Mouse (Mus musculus): ENCODE measurements at regions not wholly inside any gene's neighbourhood (a gene's known extent, or its start where the extent isn't known, plus 50 kb on each side); places are given as distances from the start of the nearest gene placed in this dataset.
A peak's percentile ranks its signal among the peaks of the same experiment; 100 is the strongest.

GRCm38 (mm10) chr9:71058655-71059054 lies 106.6 kb upstream of the Lipc start:
- H3K4me3 ChIP-seq = no peak overlapping the region
- 31% methylated on average over 3 of the region's 3 CpGs for WGBS
- peaks cover 6% of the 10 kb centered on the region; the same call in 1 of the 2 replicates for H3K4me1 ChIP-seq
- no peaks in the 10 kb centered on the region for H3K9me3 ChIP-seq
- H3K27me3 ChIP-seq (ENCODE audit: insufficient read depth, poor library complexity, severe bottlenecking) = no peaks in the 10 kb centered on the region
- H3K27ac ChIP-seq = no peak overlapping the region
- H3K36me3 ChIP-seq = no peaks in the 10 kb centered on the region
- peak; percentile 41 for DNase-seq (ENCODE audit: low spot score)

DNA sequence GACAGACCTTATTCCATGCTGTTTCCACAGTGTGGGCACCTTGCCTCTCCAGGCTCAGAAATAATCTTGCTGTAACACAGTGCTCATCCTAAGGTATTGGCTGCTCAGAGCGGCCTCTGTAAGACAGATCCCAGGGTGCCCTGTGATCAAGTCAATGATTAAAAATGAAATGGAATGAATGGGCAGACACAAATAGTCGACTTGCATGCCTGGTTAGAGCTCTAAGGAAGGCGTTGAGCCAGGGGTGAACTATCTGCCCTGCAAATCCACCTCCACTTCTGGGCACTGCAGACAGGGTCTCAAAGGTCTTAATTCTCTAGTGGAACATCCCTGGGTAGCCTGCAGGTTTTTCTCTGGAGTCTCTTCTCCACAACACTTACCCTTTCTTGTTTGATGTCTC lies 104.8 kb upstream of the Lipc start:
- Histone ChIP-seq H3K4me1 (peaks cover 6% of the 10 kb centered on the region; the same call in 1 of the 2 replicates), H3K36me3 (no peaks in the 10 kb centered on the region), H3K4me3 (no peak overlapping the region), H3K27ac (no peak overlapping the region), H3K9me3 (no peaks in the 10 kb centered on the region), H3K27me3 (ENCODE audit: insufficient read depth, poor library complexity, severe bottlenecking) (no peaks in the 10 kb centered on the region)
- 74% methylated on average over 3 of the region's 3 CpGs for WGBS
- DNase-seq (ENCODE audit: low spot score) = peak; percentile 62

DNA sequence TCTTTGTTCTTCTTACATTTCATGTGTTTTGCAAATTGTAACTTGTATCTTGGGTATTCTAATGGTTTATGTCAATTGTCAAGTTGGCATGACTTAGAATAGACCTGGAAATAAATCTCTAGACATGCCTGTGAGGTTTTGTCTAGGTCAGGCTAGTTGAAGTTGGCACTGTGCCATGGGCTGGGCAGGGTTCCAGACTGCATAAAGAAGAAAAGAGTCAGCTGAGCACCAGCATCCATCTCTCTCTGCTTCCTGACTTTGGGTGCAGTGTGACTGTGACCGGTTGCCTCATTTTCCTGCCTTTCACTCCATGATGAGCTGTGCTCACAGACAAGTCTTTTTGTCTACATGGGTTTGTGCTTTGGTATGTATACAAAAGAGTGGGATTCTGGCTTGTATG lies 91.9 kb upstream of the Lipc start:
- H3K36me3 ChIP-seq = no peaks in the 10 kb centered on the region
- no peaks in the 10 kb centered on the region for H3K27me3 ChIP-seq (ENCODE audit: insufficient read depth, poor library complexity, severe bottlenecking)
- H3K9me3 ChIP-seq = no peaks in the 10 kb centered on the region
- H3K27ac ChIP-seq = no peak overlapping the region
- H3K4me3 ChIP-seq = no peak overlapping the region
- DNase-seq (ENCODE audit: low spot score) = no peak
- H3K4me1 ChIP-seq = no peaks in the 10 kb centered on the region
- 68% methylated on average over 1 of the region's 1 CpGs for WGBS

- Histone ChIP-seq H3K9me3 (no peaks in the 10 kb centered on the region), H3K4me3 (no peak overlapping the region), H3K4me1 (no peaks in the 10 kb centered on the region), H3K36me3 (no peaks in the 10 kb centered on the region), H3K27me3 (ENCODE audit: insufficient read depth, poor library complexity, severe bottlenecking) (no peaks in the 10 kb centered on the region), H3K27ac (no peak overlapping the region)
- 77% methylated on average over 6 of the region's 6 CpGs for WGBS
- DNase-seq (ENCODE audit: low spot score) = no peak
These were observed 83.3 kb upstream of the Lipc start for GRCm38 (mm10) chr9:71035286-71035685.

- Histone ChIP-seq H3K4me1 (no peaks in the 10 kb centered on the region), H3K27me3 (ENCODE audit: insufficient read depth, poor library complexity, severe bottlenecking) (no peaks in the 10 kb centered on the region), H3K27ac (no peak overlapping the region), H3K9me3 (no peaks in the 10 kb centered on the region), H3K36me3 (no peaks in the 10 kb centered on the region), H3K4me3 (no peak overlapping the region)
- no peak for DNase-seq (ENCODE audit: low spot score)
These were observed 80.1 kb upstream of the Lipc start for GRCm38 (mm10) chr9:71032156-71032555.

GRCm38 (mm10) chr9:71030203-71030921 lies 78.3 kb upstream of the Lipc start:
- no peaks in the 10 kb centered on the region for H3K9me3 ChIP-seq
- 69% methylated on average over 3 of the region's 3 CpGs for WGBS
- no peak for DNase-seq (ENCODE audit: low spot score)
- no peaks in the 10 kb centered on the region for H3K36me3 ChIP-seq
- H3K27ac ChIP-seq = no peak overlapping the region
- no peaks in the 10 kb centered on the region for H3K4me1 ChIP-seq
- H3K4me3 ChIP-seq = no peak overlapping the region
- H3K27me3 ChIP-seq (ENCODE audit: insufficient read depth, poor library complexity, severe bottlenecking) = no peaks in the 10 kb centered on the region

GRCm38 (mm10) chr9:71028102-71028501 lies 76.1 kb upstream of the Lipc start:
- WGBS = 80% methylated on average over 2 of the region's 2 CpGs
- H3K4me3 ChIP-seq = no peak overlapping the region
- no peak overlapping the region for H3K27ac ChIP-seq
- H3K27me3 ChIP-seq (ENCODE audit: insufficient read depth, poor library complexity, severe bottlenecking) = no peaks in the 10 kb centered on the region
- H3K4me1 ChIP-seq = no peaks in the 10 kb centered on the region
- no peak for DNase-seq (ENCODE audit: low spot score)
- no peaks in the 10 kb centered on the region for H3K9me3 ChIP-seq
- H3K36me3 ChIP-seq = no peaks in the 10 kb centered on the region

DNA sequence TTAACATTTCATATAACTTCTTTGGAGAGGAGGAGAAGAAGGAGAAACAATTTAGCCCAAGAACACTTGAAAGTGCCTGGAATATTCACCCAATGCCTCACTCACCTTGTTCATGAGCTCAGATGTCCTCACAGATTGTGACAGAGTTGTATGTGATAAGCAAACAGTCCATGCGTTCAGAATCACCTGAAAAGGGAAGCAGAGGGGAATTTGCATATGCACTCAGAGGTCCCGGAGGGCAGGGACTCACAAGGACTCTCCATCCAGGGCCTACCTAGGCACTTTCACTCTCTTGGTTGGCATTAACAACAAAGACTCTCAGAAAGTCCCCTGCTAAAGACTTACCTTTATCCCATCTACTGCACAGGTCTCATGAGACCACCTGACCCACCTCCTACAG lies 75.6 kb upstream of the Lipc start:
- no peak overlapping the region for H3K4me3 ChIP-seq
- 58% methylated on average over 2 of the region's 2 CpGs for WGBS
- no peaks in the 10 kb centered on the region for H3K27me3 ChIP-seq (ENCODE audit: insufficient read depth, poor library complexity, severe bottlenecking)
- no peak for DNase-seq (ENCODE audit: low spot score)
- H3K27ac ChIP-seq = no peak overlapping the region
- no peaks in the 10 kb centered on the region for H3K9me3 ChIP-seq
- no peaks in the 10 kb centered on the region for H3K4me1 ChIP-seq
- no peaks in the 10 kb centered on the region for H3K36me3 ChIP-seq

- Histone ChIP-seq H3K9me3 (no peaks in the 10 kb centered on the region), H3K4me3 (no peak overlapping the region), H3K36me3 (no peaks in the 10 kb centered on the region), H3K4me1 (no peaks in the 10 kb centered on the region), H3K27ac (no peak overlapping the region), H3K27me3 (ENCODE audit: insufficient read depth, poor library complexity, severe bottlenecking) (no peaks in the 10 kb centered on the region)
- WGBS = 78% methylated on average over 3 of the region's 3 CpGs
- DNase-seq (ENCODE audit: low spot score) = no peak
These were observed 73.2 kb upstream of the Lipc start for GRCm38 (mm10) chr9:71025196-71025595.

- H3K4me1 ChIP-seq = no peaks in the 10 kb centered on the region
- 81% methylated on average over 9 of the region's 9 CpGs for WGBS
- no peaks in the 10 kb centered on the region for H3K9me3 ChIP-seq
- H3K36me3 ChIP-seq = no peaks in the 10 kb centered on the region
- no peak overlapping the region for H3K4me3 ChIP-seq
- no peak for DNase-seq (ENCODE audit: low spot score)
- no peak overlapping the region for H3K27ac ChIP-seq
- no peaks in the 10 kb centered on the region for H3K27me3 ChIP-seq (ENCODE audit: insufficient read depth, poor library complexity, severe bottlenecking)
These were observed 66.2 kb upstream of the Lipc start for GRCm38 (mm10) chr9:71018206-71018605.

GRCm38 (mm10) chr9:71017396-71018179 lies 65.6 kb upstream of the Lipc start:
- Histone ChIP-seq H3K4me1 (no peaks in the 10 kb centered on the region), H3K36me3 (no peaks in the 10 kb centered on the region), H3K27me3 (ENCODE audit: insufficient read depth, poor library complexity, severe bottlenecking) (no peaks in the 10 kb centered on the region), H3K9me3 (no peaks in the 10 kb centered on the region), H3K27ac (no peak overlapping the region), H3K4me3 (no peak overlapping the region)
- 80% methylated on average over 10 of the region's 10 CpGs for WGBS
- DNase-seq (ENCODE audit: low spot score) = peak; percentile 31

DNA sequence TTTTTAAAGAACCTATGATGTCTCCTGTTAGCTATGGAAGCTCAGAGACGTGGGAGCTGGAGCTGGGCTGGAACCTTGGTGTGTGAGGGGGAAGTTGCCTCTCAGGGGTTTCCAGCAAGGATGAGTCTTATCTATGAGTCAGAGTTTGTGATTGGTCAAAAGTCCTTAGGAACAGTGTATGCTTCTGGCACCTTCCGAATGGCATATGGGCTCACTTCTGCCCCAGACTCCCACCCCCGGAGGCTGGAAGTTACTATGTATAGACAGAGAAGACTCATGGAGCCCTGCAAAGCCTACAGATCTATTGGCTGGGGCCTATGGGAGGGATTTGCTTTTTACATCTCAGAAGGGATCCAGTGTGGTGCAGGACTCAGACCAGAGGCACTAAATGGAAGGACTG lies 63.9 kb upstream of the Lipc start:
- Histone ChIP-seq H3K4me1 (no peaks in the 10 kb centered on the region), H3K4me3 (no peak overlapping the region), H3K36me3 (no peaks in the 10 kb centered on the region), H3K9me3 (no peaks in the 10 kb centered on the region), H3K27me3 (ENCODE audit: insufficient read depth, poor library complexity, severe bottlenecking) (no peaks in the 10 kb centered on the region), H3K27ac (no peak overlapping the region)
- DNase-seq (ENCODE audit: low spot score) = peak; percentile 73
- 58% methylated on average over 3 of the region's 3 CpGs for WGBS

DNA sequence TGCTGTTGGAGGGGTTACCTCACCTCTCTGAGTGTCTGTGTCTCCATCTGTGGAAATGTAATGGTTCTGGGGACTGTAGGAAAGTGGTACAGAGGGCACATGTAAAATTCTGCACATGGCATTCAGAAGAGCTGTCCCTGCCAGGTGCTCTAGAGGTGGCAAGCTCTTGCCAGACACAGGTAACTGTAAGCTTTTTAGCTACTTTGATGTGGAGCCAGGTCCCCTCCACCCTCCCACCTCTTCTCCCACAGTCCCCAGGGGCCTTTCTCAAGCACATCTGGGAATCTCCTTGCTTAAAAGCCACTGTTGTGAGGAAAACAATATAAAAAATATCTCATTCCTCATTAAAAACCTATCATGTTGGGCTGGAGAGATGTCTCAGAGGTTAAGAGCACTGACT lies 63.4 kb upstream of the Lipc start:
- H3K36me3 ChIP-seq = no peaks in the 10 kb centered on the region
- peak; percentile 61 for DNase-seq (ENCODE audit: low spot score)
- H3K27me3 ChIP-seq (ENCODE audit: insufficient read depth, poor library complexity, severe bottlenecking) = no peaks in the 10 kb centered on the region
- H3K4me1 ChIP-seq = no peaks in the 10 kb centered on the region
- no peak overlapping the region for H3K27ac ChIP-seq
- no peaks in the 10 kb centered on the region for H3K9me3 ChIP-seq
- no peak overlapping the region for H3K4me3 ChIP-seq
